Mouse (Mus musculus) midbrain, embryonic 12.5 days (tissue): Measurements from ENCODE around the gene Gm5426. TPM values are rescaled to one million over a fixed set of nuclear protein-coding genes. Genes with fewer than 3 reads are reported as not detected.
"Not testable (repeated sequence)": the region's sequence is repeated elsewhere in the genome, so short reads cannot be mapped to it uniquely, and the experiment has no call there.

Experiments
- ATAC-seq: fragments of 200-750 bp; cut with Nextera tagmentation; 2 replicates; pipeline ENCODE4 v1.8.0; 2017; ENCODE audit warnings: low read depth, moderate TSS enrichment, moderate library complexity; ENCODE audit not compliant: low FRiP score
- H3K27ac ChIP-seq: fragments of 300-500 bp; sonication (generic); replicated peaks from 2 replicates; pipeline ENCODE4 v1.5.1; 2016; ENCODE audit warnings: mild to moderate bottlenecking
- H3K27me3 ChIP-seq: fragments of 300-500 bp; sonication (generic); 2 replicates; pipeline ENCODE4 v1.6.1; 2016; ENCODE audit warnings: mild to moderate bottlenecking
- H3K36me3 ChIP-seq: fragments of 300-500 bp; sonication (generic); 2 replicates; pipeline ENCODE4 v1.6.1; 2016
- H3K4me1 ChIP-seq: fragments of 300-500 bp; sonication (generic); 2 replicates; pipeline ENCODE4 v1.6.1; 2016
- H3K4me2 ChIP-seq: fragments of 300-500 bp; sonication (generic); replicated peaks from 2 replicates; pipeline ENCODE4 v1.6.1; 2016; ENCODE audit warnings: mild to moderate bottlenecking, moderate library complexity
- H3K4me3 ChIP-seq: fragments of 300-500 bp; sonication (generic); 2 replicates; pipeline ENCODE4 v1.5.1; 2016; ENCODE audit warnings: mild to moderate bottlenecking
- H3K9ac ChIP-seq: fragments of 300-500 bp; sonication (generic); replicated peaks from 2 replicates; pipeline ENCODE4 v1.6.1; 2016; ENCODE audit warnings: mild to moderate bottlenecking, moderate library complexity
- H3K9me3 ChIP-seq: fragments of 300-500 bp; sonication (generic); 2 replicates; pipeline ENCODE4 v1.6.1; 2016; ENCODE audit warnings: mild to moderate bottlenecking
- WGBS: fragments of 180-500 bp; shearing (Covaris S2); methylation state at CpG from one replicate; pipeline ENCODE4 v1.1.7; 2016; 5-methylcytosine and 5-hydroxymethylcytosine counted together
- polyA plus RNA-seq: library from polyadenylated mRNA; unstranded; fragments of >200 nt; fragmentation: Nextera tagmentation; extraction: Ambion mirVana; gene quantifications from 2 replicates; pipeline ENCODE4 v1.2.1, GENCODE M21; 2016

The Gm5426 gene
- polyA plus RNA-seq, 1 experiment from 2014 or later, result not detected

- ATAC-seq, result no peak
- WGBS, result 85% methylated on average over 3 of the region's 3 CpGs
- Histone ChIP-seq H3K4me3 (no peak overlapping the region), H3K9me3 (no peaks in the 10 kb centered on the region), H3K36me3 (no peaks in the 10 kb centered on the region), H3K27me3 (no peaks in the 10 kb centered on the region), H3K9ac (no peak overlapping the region), H3K27ac (no peak overlapping the region), H3K4me1 (no peaks in the 10 kb centered on the region), H3K4me2 (no peak overlapping the region)
Observed at GRCm38 (mm10) chr10:96115325-96115724, 21.1 kb upstream of the Gm5426 start.

GRCm38 (mm10) chr10:96120821-96121220 lies 15.6 kb upstream of the Gm5426 start:
- no peak overlapping the region for H3K27ac ChIP-seq
- H3K4me3 ChIP-seq, result no peak overlapping the region
- no peak overlapping the region for H3K4me2 ChIP-seq
- H3K36me3 ChIP-seq, result no peaks in the 10 kb centered on the region
- H3K4me1 ChIP-seq, result no peaks in the 10 kb centered on the region
- no peak for ATAC-seq
- H3K9me3 ChIP-seq, result no peaks in the 10 kb centered on the region
- no peak overlapping the region for H3K9ac ChIP-seq
- H3K27me3 ChIP-seq, result no peaks in the 10 kb centered on the region
- 92% methylated on average over 2 of the region's 2 CpGs for WGBS

- Histone ChIP-seq H3K9me3 (no peaks in the 10 kb centered on the region), H3K27me3 (no peaks in the 10 kb centered on the region), H3K4me1 (no peaks in the 10 kb centered on the region), H3K4me2 (no peak overlapping the region), H3K4me3 (no peak overlapping the region), H3K36me3 (no peaks in the 10 kb centered on the region), H3K27ac (no peak overlapping the region), H3K9ac (no peak overlapping the region)
- 72% methylated on average over 4 of the region's 4 CpGs for WGBS
- ATAC-seq, result no peak
Observed at GRCm38 (mm10) chr10:96121249-96122010, 15.0 kb upstream of the Gm5426 start.

- no peak overlapping the region for H3K4me2 ChIP-seq
- H3K4me3 ChIP-seq, result no peak overlapping the region
- H3K9me3 ChIP-seq, result no peaks in the 10 kb centered on the region
- ATAC-seq, result no peak
- no peak overlapping the region for H3K27ac ChIP-seq
- H3K9ac ChIP-seq, result no peak overlapping the region
- WGBS, result 91% methylated on average over 5 of the region's 5 CpGs
- H3K36me3 ChIP-seq, result no peaks in the 10 kb centered on the region
- H3K27me3 ChIP-seq, result no peaks in the 10 kb centered on the region
- H3K4me1 ChIP-seq, result no peaks in the 10 kb centered on the region
Observed at GRCm38 (mm10) chr10:96123885-96124284, 12.5 kb upstream of the Gm5426 start.

GRCm38 (mm10) chr10:96124290-96124689 lies 12.1 kb upstream of the Gm5426 start:
- no peak for ATAC-seq
- no peaks in the 10 kb centered on the region for H3K4me1 ChIP-seq
- no peak overlapping the region for H3K27ac ChIP-seq
- WGBS, result 86% methylated on average over 1 of the region's 1 CpGs
- H3K4me2 ChIP-seq, result no peak overlapping the region
- no peaks in the 10 kb centered on the region for H3K36me3 ChIP-seq
- H3K9ac ChIP-seq, result no peak overlapping the region
- H3K4me3 ChIP-seq, result no peak overlapping the region
- H3K27me3 ChIP-seq, result no peaks in the 10 kb centered on the region
- no peaks in the 10 kb centered on the region for H3K9me3 ChIP-seq

- Histone ChIP-seq H3K4me1 (no peaks in the 10 kb centered on the region), H3K4me2 (no peak overlapping the region), H3K9me3 (no peaks in the 10 kb centered on the region), H3K4me3 (no peak overlapping the region), H3K27ac (no peak overlapping the region), H3K36me3 (no peaks in the 10 kb centered on the region), H3K27me3 (no peaks in the 10 kb centered on the region), H3K9ac (no peak overlapping the region)
- WGBS, result 81% methylated on average over 9 of the region's 9 CpGs
- ATAC-seq, result no peak
Observed at GRCm38 (mm10) chr10:96125771-96126454, 10.5 kb upstream of the Gm5426 start.

- Histone ChIP-seq H3K27me3 (no peaks in the 10 kb centered on the region), H3K4me1 (no peaks in the 10 kb centered on the region), H3K4me2 (no peak overlapping the region), H3K4me3 (no peak overlapping the region), H3K9ac (no peak overlapping the region), H3K9me3 (no peaks in the 10 kb centered on the region), H3K36me3 (no peaks in the 10 kb centered on the region), H3K27ac (no peak overlapping the region)
- WGBS, result 90% methylated on average over 2 of the region's 2 CpGs
- no peak for ATAC-seq
Observed at GRCm38 (mm10) chr10:96129213-96129612, 7.2 kb upstream of the Gm5426 start.

- Histone ChIP-seq H3K27ac (no peak overlapping the region), H3K27me3 (no peaks in the 10 kb centered on the region), H3K9me3 (no peaks in the 10 kb centered on the region), H3K4me1 (no peaks in the 10 kb centered on the region), H3K36me3 (no peaks in the 10 kb centered on the region), H3K4me2 (no peak overlapping the region), H3K9ac (no peak overlapping the region), H3K4me3 (no peak overlapping the region)
- no peak for ATAC-seq
- 81% methylated on average over 3 of the region's 3 CpGs for WGBS
Observed at GRCm38 (mm10) chr10:96130406-96130805, 6.0 kb upstream of the Gm5426 start.

- Histone ChIP-seq H3K36me3 (no peaks in the 10 kb centered on the region), H3K4me3 (no peak overlapping the region), H3K4me2 (no peak overlapping the region), H3K27me3 (no peaks in the 10 kb centered on the region), H3K27ac (no peak overlapping the region), H3K9me3 (no peaks in the 10 kb centered on the region), H3K4me1 (no peaks in the 10 kb centered on the region), H3K9ac (no peak overlapping the region)
- ATAC-seq, result no peak
- 93% methylated on average over 6 of the region's 6 CpGs for WGBS
Observed at GRCm38 (mm10) chr10:96131112-96131511, 5.3 kb upstream of the Gm5426 start.

GRCm38 (mm10) chr10:96132161-96132560 lies 4.2 kb upstream of the Gm5426 start:
- H3K9ac ChIP-seq, result no peak overlapping the region
- no peak overlapping the region for H3K4me3 ChIP-seq
- no peak overlapping the region for H3K4me2 ChIP-seq
- no peak overlapping the region for H3K27ac ChIP-seq
- WGBS, result 44% methylated on average over 6 of the region's 6 CpGs
- H3K9me3 ChIP-seq, result no peaks in the 10 kb centered on the region
- H3K4me1 ChIP-seq, result no peaks in the 10 kb centered on the region
- peak; percentile 60; the same call in 1 of the 2 replicates for ATAC-seq
- no peaks in the 10 kb centered on the region for H3K27me3 ChIP-seq
- H3K36me3 ChIP-seq, result no peaks in the 10 kb centered on the region

- no peaks in the 10 kb centered on the region for H3K9me3 ChIP-seq
- no peak overlapping the region for H3K9ac ChIP-seq
- no peak overlapping the region for H3K4me2 ChIP-seq
- no peak overlapping the region for H3K27ac ChIP-seq
- no peak for ATAC-seq
- no peaks in the 10 kb centered on the region for H3K27me3 ChIP-seq
- H3K4me1 ChIP-seq, result no peaks in the 10 kb centered on the region
- no peak overlapping the region for H3K4me3 ChIP-seq
- WGBS, result 95% methylated on average over 5 of the region's 5 CpGs
- no peaks in the 10 kb centered on the region for H3K36me3 ChIP-seq
Observed at GRCm38 (mm10) chr10:96138585-96138984, 2.2 kb downstream of the Gm5426 start.

GRCm38 (mm10) chr10:96139274-96139673 lies 2.9 kb downstream of the Gm5426 start:
- H3K9ac ChIP-seq, H3K27me3 ChIP-seq, ATAC-seq, H3K4me2 ChIP-seq, H3K9me3 ChIP-seq, H3K36me3 ChIP-seq, H3K27ac ChIP-seq, H3K4me3 ChIP-seq, H3K4me1 ChIP-seq: not testable (repeated sequence)
- 93% methylated on average over 4 of the region's 4 CpGs for WGBS
